Mouse (Mus musculus) layer of hippocampus, adult 11-12 months (tissue): Measurements from ENCODE around the gene Mageb4.
"Not testable (repeated sequence)": the region's sequence is repeated elsewhere in the genome, so short reads cannot be mapped to it uniquely, and the experiment has no call there.

Experiments
- DNase-seq: peaks from one replicate; pipeline ENCODE4 v3.0.0; 2022; ENCODE audit warnings: low spot score

The Mageb4 gene

DNA sequence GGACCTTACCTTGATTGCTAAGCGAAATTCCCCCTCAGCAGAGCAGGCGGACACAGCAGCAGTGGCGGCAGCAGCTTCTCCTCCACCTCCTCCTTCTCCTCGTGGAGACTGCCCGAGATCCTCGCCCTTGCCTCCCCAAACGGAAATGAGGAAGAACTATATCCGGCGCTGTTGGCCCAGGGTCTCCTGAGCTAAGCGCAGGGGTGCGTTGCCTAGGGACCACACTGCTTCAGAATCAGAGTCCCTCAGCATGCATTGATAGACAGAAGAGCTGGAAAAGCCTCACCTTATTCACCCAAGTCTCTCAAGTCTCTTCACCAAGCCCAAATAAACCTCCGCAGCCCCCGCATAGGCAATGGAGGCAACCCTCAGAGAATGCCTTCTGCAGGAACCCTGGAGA, at the start of gene Mageb4:
Gene Mageb4, minus strand, starts transcription at position 101 of the 400 bp plus-strand sequence.
- not testable (repeated sequence) for DNase-seq

DNA sequence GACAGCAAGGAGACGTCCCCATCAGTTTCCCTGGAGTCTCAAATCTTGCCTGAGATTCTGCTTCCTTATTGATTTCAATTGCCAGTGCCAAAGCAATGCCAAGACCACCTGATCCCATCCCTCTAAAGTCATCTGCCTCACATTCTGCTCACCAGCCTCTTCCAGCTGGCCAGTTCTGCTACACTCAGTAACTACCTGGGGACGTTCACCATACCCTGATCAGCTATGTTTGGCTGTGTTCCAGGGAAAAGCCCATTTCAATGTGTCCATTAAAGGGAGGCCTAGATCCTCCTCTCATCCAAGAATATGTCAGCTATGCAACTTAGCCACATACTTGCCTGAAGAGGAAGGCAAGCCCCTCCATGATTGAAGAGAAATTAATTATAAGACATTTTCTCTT, 20.3 kb downstream of the Mageb4 start:
- not testable (repeated sequence) for DNase-seq

DNA sequence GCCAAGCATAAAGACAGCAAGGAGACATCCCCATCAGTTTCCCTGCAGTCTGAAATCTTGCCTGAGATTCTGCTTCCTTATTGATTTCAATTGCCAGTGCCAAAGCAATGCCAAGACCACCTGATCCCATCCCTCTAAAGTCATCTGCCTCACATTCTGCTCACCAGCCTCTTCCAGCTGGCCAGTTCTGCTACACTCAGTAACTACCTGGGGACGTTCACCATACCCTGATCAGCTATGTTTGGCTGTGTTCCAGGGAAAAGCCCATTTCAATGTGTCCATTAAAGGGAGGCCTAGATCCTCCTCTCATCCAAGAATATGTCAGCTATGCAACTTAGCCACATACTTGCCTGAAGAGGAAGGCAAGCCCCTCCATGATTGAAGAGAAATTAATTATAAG, 58.9 kb downstream of the Mageb4 start:
- not testable (repeated sequence) for DNase-seq

DNA sequence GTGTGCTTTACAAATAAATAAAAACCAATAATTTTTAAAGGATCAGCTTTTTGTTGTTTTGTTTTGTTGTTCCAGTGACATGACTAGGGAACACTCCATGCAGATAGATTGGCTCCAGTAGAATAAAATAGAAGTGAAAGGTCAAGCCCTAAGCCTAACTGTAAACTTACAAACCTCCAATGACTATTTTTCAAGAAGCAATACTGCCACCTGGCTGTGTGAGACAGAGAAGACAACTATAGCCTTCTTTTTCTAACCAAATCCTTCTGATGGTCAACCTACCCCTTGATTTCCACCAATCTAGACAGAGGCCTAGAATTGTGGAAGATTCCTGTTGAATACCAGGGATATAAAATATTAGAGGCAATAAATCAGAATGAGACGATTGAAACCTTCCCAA, 67.6 kb downstream of the Mageb4 start:
- DNase-seq: no peak
